Mouse (Mus musculus) forebrain, embryonic 14.5 days (tissue): ENCODE results near the gene Psmb11. TPM values are rescaled to one million over a fixed set of nuclear protein-coding genes. Genes with fewer than 3 reads are reported as not detected.
A peak's percentile ranks its signal among the peaks of the same experiment; 100 is the strongest.
"Not testable (repeated sequence)": the region's sequence is repeated elsewhere in the genome, so short reads cannot be mapped to it uniquely, and the experiment has no call there.

Experiments
- ATAC-seq: fragments of 200-750 bp; cut with Nextera tagmentation; 2 replicates; pipeline ENCODE4 v1.8.0; 2017; ENCODE audit warnings: mild to moderate bottlenecking, moderate library complexity
- DNase-seq: peaks from one replicate; pipeline ENCODE4 v3.0.0-alpha.2; 2015; ENCODE audit warnings: low spot score
- H3K27ac ChIP-seq: fragments of 300-500 bp; sonication (generic); 2 replicates; pipeline ENCODE4 v1.5.1; 2014; ENCODE audit warnings: low read depth, mild to moderate bottlenecking, control low read depth, low read length, moderate library complexity
- H3K27me3 ChIP-seq: fragments of 300-500 bp; sonication (generic); replicated peaks from 2 replicates; pipeline ENCODE4 v1.6.1; 2014; ENCODE audit warnings: low read length, control low read depth, mixed read lengths; ENCODE audit not compliant: control insufficient read depth, insufficient read depth
- H3K36me3 ChIP-seq: fragments of 300-500 bp; sonication (generic); 2 replicates; pipeline ENCODE4 v1.6.1; 2014; ENCODE audit warnings: low read length, control low read depth; ENCODE audit not compliant: control insufficient read depth, insufficient read depth
- H3K4me1 ChIP-seq: fragments of 300-500 bp; sonication (generic); 2 replicates; pipeline ENCODE4 v1.6.1; 2014; ENCODE audit warnings: antibody characterized with exemption, low read length, control low read depth; ENCODE audit not compliant: control insufficient read depth, insufficient read depth
- H3K4me2 ChIP-seq: fragments of 300-500 bp; sonication (generic); 2 replicates; pipeline ENCODE4 v1.6.1; 2014; ENCODE audit warnings: mild to moderate bottlenecking, control low read depth, low read length
- H3K4me3 ChIP-seq: fragments of 300-500 bp; sonication (generic); 2 replicates; pipeline ENCODE4 v1.5.1; 2014; ENCODE audit warnings: low read depth, low read length, control low read depth
- H3K9ac ChIP-seq: fragments of 300-500 bp; sonication (generic); 2 replicates; pipeline ENCODE4 v1.6.1; 2014; ENCODE audit warnings: mild to moderate bottlenecking, low read length, control low read depth, moderate library complexity
- H3K9me3 ChIP-seq: fragments of 300-500 bp; sonication (generic); replicated peaks from 2 replicates; pipeline ENCODE4 v1.6.1; 2016; ENCODE audit warnings: low read length, control low read depth, mixed read lengths; ENCODE audit not compliant: control insufficient read depth
- WGBS: fragments of 180-500 bp; shearing (Covaris S2); extraction: QIAGEN DNeasy Blood & Tissue Kit; methylation state at CpG from one replicate; pipeline ENCODE4 v1.1.7; 2014; 5-methylcytosine and 5-hydroxymethylcytosine counted together
- polyA plus RNA-seq: library from polyadenylated mRNA; unstranded; fragments of >200 nt; fragmentation: Nextera tagmentation; extraction: Ambion mirVana; gene quantifications from 2 replicates; pipeline ENCODE4 v1.2.1, GENCODE M21; 2014

The Psmb11 gene
- polyA plus RNA-seq, 1 experiment from 2014 or later: not detected

- H3K4me2 ChIP-seq: no peak overlapping the region
- no peak overlapping the region for H3K9ac ChIP-seq
- H3K27ac ChIP-seq: no peak overlapping the region
- ATAC-seq (no peak), DNase-seq (no peak)
- H3K36me3 ChIP-seq: peaks cover 20% of the 10 kb centered on the region
- H3K9me3 ChIP-seq: no peaks in the 10 kb centered on the region
- no peaks in the 10 kb centered on the region for H3K27me3 ChIP-seq
- WGBS: 78% methylated on average over 4 of the region's 4 CpGs
- H3K4me3 ChIP-seq: no peak overlapping the region
- 0 out of 2 replicates have a peak, but pooled peaks cover 9% of the 10 kb centered on the region for H3K4me1 ChIP-seq
These were observed 12.0 kb upstream of the Psmb11 start for GRCm38 (mm10) chr14:54609245-54609644.

- DNase-seq (peak; percentile 55), ATAC-seq (no peak)
- H3K27ac ChIP-seq: no peak overlapping the region
- no peak overlapping the region for H3K4me2 ChIP-seq
- H3K36me3 ChIP-seq: peaks cover 24% of the 10 kb centered on the region
- 0 out of 2 replicates have a peak, but pooled peaks cover 2% of the 10 kb centered on the region for H3K4me1 ChIP-seq
- WGBS: 84% methylated on average over 4 of the region's 4 CpGs
- no peaks in the 10 kb centered on the region for H3K27me3 ChIP-seq
- H3K9ac ChIP-seq: no peak overlapping the region
- H3K9me3 ChIP-seq: no peaks in the 10 kb centered on the region
- no peak overlapping the region for H3K4me3 ChIP-seq
These were observed 11.3 kb upstream of the Psmb11 start for GRCm38 (mm10) chr14:54609962-54610361.

GRCm38 (mm10) chr14:54610648-54611047 lies 10.6 kb upstream of the Psmb11 start:
- Histone ChIP-seq H3K4me1 (0 out of 2 replicates have a peak, but pooled peaks cover 2% of the 10 kb centered on the region), H3K4me3 (no peak overlapping the region), H3K36me3 (peaks cover 31% of the 10 kb centered on the region), H3K9me3 (no peaks in the 10 kb centered on the region), H3K27ac (no peak overlapping the region), H3K9ac (no peak overlapping the region), H3K27me3 (no peaks in the 10 kb centered on the region), H3K4me2 (no peak overlapping the region)
- DNase-seq (no peak), ATAC-seq (no peak)
- WGBS: 75% methylated on average over 6 of the region's 6 CpGs

- not testable (repeated sequence) for DNase-seq, H3K4me3 ChIP-seq, H3K4me1 ChIP-seq, H3K4me2 ChIP-seq, ATAC-seq, H3K27me3 ChIP-seq, H3K27ac ChIP-seq, H3K9ac ChIP-seq, H3K9me3 ChIP-seq
- peaks cover 38% of the 10 kb centered on the region for H3K36me3 ChIP-seq
- 89% methylated on average over 15 of the region's 16 CpGs for WGBS
These were observed 7.1 kb upstream of the Psmb11 start for GRCm38 (mm10) chr14:54614130-54614529.

- 92% methylated on average over 16 of the region's 16 CpGs for WGBS
- peaks cover 38% of the 10 kb centered on the region for H3K36me3 ChIP-seq
- H3K4me2 ChIP-seq: peak overlapping the region; percentile 75; the same call in 1 of the 2 replicates
- no peak overlapping the region for H3K27ac ChIP-seq
- no peaks in the 10 kb centered on the region for H3K9me3 ChIP-seq
- peaks cover 5% of the 10 kb centered on the region; the same call in 1 of the 2 replicates for H3K4me1 ChIP-seq
- no peak for ATAC-seq
- no peak overlapping the region for H3K9ac ChIP-seq
- no peak for DNase-seq
- no peaks in the 10 kb centered on the region for H3K27me3 ChIP-seq
- H3K4me3 ChIP-seq: no peak overlapping the region
These were observed 4.9 kb upstream of the Psmb11 start for GRCm38 (mm10) chr14:54616226-54616825.

- ATAC-seq (peak; percentile 55), DNase-seq (no peak)
- Histone ChIP-seq H3K9me3 (no peaks in the 10 kb centered on the region), H3K4me2 (peak overlapping the region; percentile 75), H3K4me3 (peak overlapping the region; percentile 90), H3K36me3 (peaks cover 31% of the 10 kb centered on the region), H3K4me1 (peaks cover 5% of the 10 kb centered on the region; the same call in 1 of the 2 replicates), H3K27me3 (no peaks in the 10 kb centered on the region), H3K9ac (peak overlapping the region; percentile 89), H3K27ac (peak overlapping the region; percentile 60)
- WGBS: 2% methylated on average over 31 of the region's 38 CpGs
These were observed 3.9 kb upstream of the Psmb11 start for GRCm38 (mm10) chr14:54617152-54617896.

GRCm38 (mm10) chr14:54617897-54618365 lies 3.3 kb upstream of the Psmb11 start, which contains the start of gene Psmb5:
Gene Psmb5, minus strand, starts transcription at chr14:54618022.
- Histone ChIP-seq H3K27ac (peak within 1 kb of the TSS; percentile 60), H3K27me3 (no peaks in the 10 kb centered on the region), H3K9ac (peak within 1 kb of the TSS; percentile 89), H3K4me1 (peaks cover 5% of the 10 kb centered on the region; the same call in 1 of the 2 replicates), H3K9me3 (no peaks in the 10 kb centered on the region), H3K4me2 (peak within 1 kb of the TSS; percentile 75), H3K36me3 (peaks cover 25% of the 10 kb centered on the region), H3K4me3 (peak within 1 kb of the TSS; percentile 90)
- under 1% methylated on average over 25 of the region's 25 CpGs for WGBS
- peak; percentile 94 for ATAC-seq
- peak; percentile 96 for DNase-seq

- H3K9ac ChIP-seq: no peak overlapping the region
- ATAC-seq: no peak
- no peak overlapping the region for H3K4me2 ChIP-seq
- no peak overlapping the region for H3K4me3 ChIP-seq
- WGBS: 87% methylated on average over 6 of the region's 6 CpGs
- DNase-seq: no peak
- no peak overlapping the region for H3K27ac ChIP-seq
- no peaks in the 10 kb centered on the region for H3K36me3 ChIP-seq
- no peaks in the 10 kb centered on the region for H3K4me1 ChIP-seq
- no peaks in the 10 kb centered on the region for H3K27me3 ChIP-seq
- H3K9me3 ChIP-seq: no peaks in the 10 kb centered on the region
These were observed 2.1 kb downstream of the Psmb11 start for GRCm38 (mm10) chr14:54623334-54623733.

- peaks cover under 1% of the 10 kb centered on the region; the same call in 1 of the 2 replicates for H3K36me3 ChIP-seq
- ATAC-seq (no peak), DNase-seq (no peak)
- 79% methylated on average over 10 of the region's 10 CpGs for WGBS
- H3K27ac ChIP-seq: no peak overlapping the region
- H3K27me3 ChIP-seq: no peaks in the 10 kb centered on the region
- no peak overlapping the region for H3K9ac ChIP-seq
- no peaks in the 10 kb centered on the region for H3K9me3 ChIP-seq
- H3K4me1 ChIP-seq: no peaks in the 10 kb centered on the region
- H3K4me2 ChIP-seq: no peak overlapping the region
- H3K4me3 ChIP-seq: no peak overlapping the region
These were observed 3.7 kb downstream of the Psmb11 start for GRCm38 (mm10) chr14:54624976-54625375.
